Mouse (Mus musculus): ENCODE measurements around the gene Crispld2. TPM values are rescaled to one million over a fixed set of nuclear protein-coding genes. Genes with fewer than 3 reads are reported as not detected.

The Crispld2 gene
- total RNA-seq, 2 experiments from 2014 or later, result 21.7 to 25.7 TPM

GRCm38 (mm10) chr8:120052318-120052717 lies 60.1 kb downstream of the Crispld2 start:
- no peak for DNase-seq (ENCODE audit: low spot score)
- intact Hi-C loops (cut with DNase I), result no loop called here

DNA sequence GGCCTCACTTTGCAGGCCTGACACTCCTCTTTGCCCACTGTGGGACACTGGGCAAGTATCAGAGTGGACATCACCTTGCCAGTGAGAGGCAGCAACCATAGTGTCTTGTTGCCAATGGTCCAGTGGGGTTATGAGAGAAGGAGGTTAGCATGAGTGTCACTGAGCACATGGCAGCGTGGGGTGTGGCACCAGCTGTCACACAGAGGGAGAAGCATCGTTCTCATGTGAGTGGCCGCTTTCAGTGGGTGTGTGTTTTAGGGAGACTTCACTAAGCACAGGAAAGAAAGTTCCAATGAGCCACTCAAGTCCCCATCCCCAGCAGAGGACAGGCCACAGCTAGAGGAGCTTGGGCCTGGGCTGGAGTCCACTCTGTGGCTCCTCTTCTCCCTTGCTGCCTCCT lies 62.6 kb downstream of the Crispld2 start:
- no peak for DNase-seq (ENCODE audit: low spot score)
- intact Hi-C loops (cut with DNase I), result no loop called here

DNA sequence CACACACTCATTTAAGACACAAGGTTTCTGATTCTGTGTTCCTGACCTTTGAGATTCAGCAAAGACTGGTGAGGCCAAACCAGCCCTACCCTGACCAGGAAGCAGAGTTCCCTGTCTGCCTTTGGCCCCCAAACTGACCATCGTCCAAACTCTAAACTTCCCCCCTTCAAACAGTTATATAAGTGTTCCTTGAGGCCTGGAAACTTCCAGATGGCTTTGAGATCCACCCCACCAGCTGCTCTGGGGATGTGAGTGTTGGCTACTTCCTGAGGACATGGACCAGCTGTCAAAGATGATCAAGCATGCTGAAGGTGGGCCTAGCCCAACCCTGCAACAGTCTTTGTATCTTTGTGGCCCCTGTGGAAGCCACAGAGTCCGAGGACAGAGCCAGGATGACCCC lies 64.8 kb downstream of the Crispld2 start:
- peak; percentile 60 for DNase-seq (ENCODE audit: low spot score)
- intact Hi-C loops (cut with DNase I), result no loop called here

GRCm38 (mm10) chr8:120062742-120063141 lies 70.5 kb downstream of the Crispld2 start:
- no peak for DNase-seq (ENCODE audit: low spot score)
- intact Hi-C loops (cut with DNase I), result no loop called here

DNA sequence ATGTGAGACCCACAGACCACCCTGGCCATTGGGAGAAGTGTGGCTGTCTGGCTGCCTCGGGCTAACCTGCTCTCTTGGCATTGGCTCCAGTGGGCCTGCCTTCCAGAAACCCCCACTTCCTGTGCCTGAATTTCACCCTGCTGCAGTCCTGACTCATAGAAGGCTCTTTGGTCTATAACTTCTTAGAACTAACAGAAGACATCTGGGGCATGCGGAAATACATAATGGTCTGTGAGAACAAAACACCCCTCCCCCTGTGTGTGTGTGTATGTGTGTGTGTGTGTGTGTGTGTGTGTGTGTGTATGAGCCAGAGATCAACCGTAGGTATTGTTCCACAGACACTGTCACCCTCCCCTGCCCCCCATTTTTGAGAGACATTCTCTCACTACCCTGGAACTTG lies 71.1 kb downstream of the Crispld2 start:
- DNase-seq (ENCODE audit: low spot score), result no peak
- intact Hi-C loops (cut with DNase I), result no loop called here

- intact Hi-C loops (cut with DNase I), result no loop called here
- DNase-seq (ENCODE audit: low spot score), result no peak
Observed at GRCm38 (mm10) chr8:120065611-120066010, 73.4 kb downstream of the Crispld2 start.

DNA sequence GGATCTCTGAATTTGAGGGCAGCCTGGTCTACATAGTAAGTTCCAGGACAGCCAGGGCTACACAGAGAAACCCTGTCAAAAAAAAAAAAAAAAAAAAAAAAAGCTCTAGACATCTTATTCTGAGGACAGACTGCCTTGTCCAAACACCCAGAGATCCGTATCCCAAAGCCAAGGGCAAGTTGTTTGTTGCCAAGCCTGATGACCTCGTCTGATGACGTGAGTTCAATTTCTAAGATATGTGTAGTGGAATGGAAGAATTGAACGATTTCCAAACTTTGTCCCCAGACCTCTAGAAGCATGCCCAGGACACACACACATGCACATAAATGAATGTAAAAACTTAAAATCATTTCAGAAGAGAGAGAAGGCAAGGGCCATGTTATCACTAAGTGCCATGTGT lies 74.0 kb downstream of the Crispld2 start:
- intact Hi-C loops (cut with DNase I), result no loop called here
- DNase-seq (ENCODE audit: low spot score), result no peak

DNA sequence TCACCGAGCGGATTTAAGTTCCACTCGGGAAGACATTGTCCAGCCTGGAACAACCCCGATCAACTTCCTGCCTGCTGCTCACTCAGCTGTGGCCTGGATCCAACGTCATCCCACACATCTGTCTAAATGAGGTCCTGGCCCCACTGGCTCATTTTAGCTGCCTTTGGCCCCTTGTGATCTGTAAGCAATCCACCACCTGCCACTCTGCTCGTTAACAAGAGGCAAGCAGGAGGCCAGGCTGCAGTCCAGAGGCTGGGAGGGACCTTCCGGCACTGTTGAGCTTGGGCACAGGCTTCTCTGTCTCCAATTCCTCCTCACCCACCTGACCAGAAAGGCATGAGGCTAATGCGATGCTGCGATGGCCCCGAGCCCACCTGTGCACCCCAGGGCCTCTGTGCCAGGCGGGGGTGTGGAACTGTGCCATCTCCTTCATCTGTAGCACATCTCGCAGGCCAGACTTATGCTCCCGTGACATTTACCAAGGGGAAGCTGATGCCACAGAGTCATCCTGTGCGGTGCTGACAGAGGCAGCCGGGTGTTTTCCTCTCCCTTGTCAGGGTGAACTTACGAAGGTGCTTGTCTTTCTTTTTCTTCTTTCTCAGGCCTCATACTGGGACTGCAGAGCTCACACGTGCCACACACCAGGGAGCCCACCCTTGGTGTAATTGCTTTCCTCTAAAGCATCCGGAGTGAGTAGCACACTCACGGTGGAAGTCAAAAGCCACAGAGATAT lies 75.9 kb downstream of the Crispld2 start:
- peak; percentile 78 for DNase-seq (ENCODE audit: low spot score)
- intact Hi-C loops (cut with DNase I), result no loop called here

DNA sequence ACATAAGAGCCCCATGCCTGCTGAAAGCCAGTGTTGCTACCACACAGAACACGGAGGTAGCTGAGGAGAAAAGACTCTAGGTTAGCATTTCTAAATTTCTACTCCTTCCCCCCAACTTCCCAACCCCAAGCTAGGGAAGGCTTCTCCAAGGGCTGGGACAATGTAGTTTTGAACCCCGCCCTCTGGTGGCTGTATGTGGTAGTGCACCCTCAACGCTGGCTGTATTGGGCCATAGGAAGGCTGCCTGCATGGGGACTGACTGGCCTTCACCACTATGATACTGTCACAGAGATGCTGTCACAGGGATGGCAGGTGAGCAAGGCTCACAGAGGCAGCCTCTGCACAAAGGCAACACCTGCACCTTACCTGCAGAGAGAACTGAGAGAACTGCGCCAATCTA lies 79.4 kb downstream of the Crispld2 start:
- DNase-seq (ENCODE audit: low spot score), result peak; percentile 69
- intact Hi-C loops (cut with DNase I), result loop anchor here (1.0 to 2.0 kb wide), 2 partner anchors 81 to 127 kb away; no protein-coding TSS in a partner anchor

DNA sequence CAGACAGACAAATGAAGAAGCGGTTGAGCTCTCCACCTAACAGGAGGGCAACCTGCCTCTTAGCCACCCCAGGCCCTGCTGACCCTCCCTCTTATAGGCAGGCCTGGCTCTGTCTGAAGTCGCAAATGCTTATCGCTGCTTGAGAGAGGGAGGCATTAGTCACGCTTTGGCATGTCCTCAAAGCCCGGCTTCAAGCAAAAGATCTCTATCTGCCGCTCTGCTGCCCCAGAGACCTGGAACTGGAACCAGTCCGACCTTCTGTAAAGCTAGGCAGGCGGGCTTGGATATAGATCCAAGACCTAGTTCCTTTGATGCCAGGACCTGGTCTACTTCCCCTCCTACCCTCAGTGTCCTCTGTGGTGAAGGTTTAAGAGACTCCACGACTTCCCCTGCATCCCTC lies 80.0 kb downstream of the Crispld2 start:
- DNase-seq (ENCODE audit: low spot score), result no peak
- intact Hi-C loops (cut with DNase I), result loop anchor here (2.0 kb wide), 1 partner anchor 81 kb away; no protein-coding TSS in a partner anchor

GRCm38 (mm10) chr8:120072827-120073226 lies 80.6 kb downstream of the Crispld2 start:
- DNase-seq (ENCODE audit: low spot score), result peak; percentile 37
- intact Hi-C loops (cut with DNase I), result loop anchor here (2.0 kb wide), 1 partner anchor 82 kb away; no protein-coding TSS in a partner anchor

GRCm38 (mm10) chr8:120074516-120074915 lies 82.3 kb downstream of the Crispld2 start:
- no peak for DNase-seq (ENCODE audit: low spot score)
- intact Hi-C loops (cut with DNase I), result no loop called here

GRCm38 (mm10) chr8:120075347-120075746 lies 83.1 kb downstream of the Crispld2 start:
- intact Hi-C loops (cut with DNase I), result loop anchor here (5.0 kb wide), 1 partner anchor 293 kb away; no protein-coding TSS in a partner anchor
- no peak for DNase-seq (ENCODE audit: low spot score)

GRCm38 (mm10) chr8:120078080-120078479 lies 85.8 kb downstream of the Crispld2 start:
- peak; percentile 41 for DNase-seq (ENCODE audit: low spot score)
- intact Hi-C loops (cut with DNase I), result loop anchor here (2.0 to 5.0 kb wide), 2 partner anchors 133 to 296 kb away; no protein-coding TSS in a partner anchor

GRCm38 (mm10) chr8:120079361-120079760 lies 87.1 kb downstream of the Crispld2 start:
- DNase-seq (ENCODE audit: low spot score), result no peak
- intact Hi-C loops (cut with DNase I), result loop anchor here (2.0 to 5.0 kb wide), 2 partner anchors 135 to 297 kb away; no protein-coding TSS in a partner anchor

- no peak for DNase-seq (ENCODE audit: low spot score)
- intact Hi-C loops (cut with DNase I), result no loop called here
Observed at GRCm38 (mm10) chr8:120083261-120083660, 91.0 kb downstream of the Crispld2 start.

DNA sequence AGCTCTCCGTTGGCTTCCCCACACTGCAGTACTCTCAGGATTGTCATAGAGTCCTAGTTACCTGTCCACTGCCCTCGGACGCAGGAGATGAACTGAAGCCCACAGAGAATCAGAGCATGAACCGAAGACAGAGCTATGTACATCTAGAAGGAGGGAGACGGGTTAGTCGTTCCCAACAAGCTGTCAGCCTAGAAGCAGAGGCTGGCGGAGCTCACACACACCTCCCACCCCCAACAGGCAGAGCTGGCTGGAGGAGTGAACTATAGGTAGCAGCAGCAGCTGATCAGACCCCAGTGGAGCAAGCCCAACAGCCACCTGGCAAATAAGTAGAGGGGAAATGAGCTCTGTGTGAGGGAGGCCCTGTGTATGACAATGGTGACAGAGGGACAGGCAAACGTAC lies 92.5 kb downstream of the Crispld2 start:
- no peak for DNase-seq (ENCODE audit: low spot score)
- intact Hi-C loops (cut with DNase I), result no loop called here

- no peak for DNase-seq (ENCODE audit: low spot score)
- intact Hi-C loops (cut with DNase I), result no loop called here
Observed at GRCm38 (mm10) chr8:120089511-120089910, 97.3 kb downstream of the Crispld2 start.

- intact Hi-C loops (cut with DNase I), result no loop called here
- no peak for DNase-seq (ENCODE audit: low spot score)
Observed at GRCm38 (mm10) chr8:120091032-120091431, 98.8 kb downstream of the Crispld2 start.

DNA sequence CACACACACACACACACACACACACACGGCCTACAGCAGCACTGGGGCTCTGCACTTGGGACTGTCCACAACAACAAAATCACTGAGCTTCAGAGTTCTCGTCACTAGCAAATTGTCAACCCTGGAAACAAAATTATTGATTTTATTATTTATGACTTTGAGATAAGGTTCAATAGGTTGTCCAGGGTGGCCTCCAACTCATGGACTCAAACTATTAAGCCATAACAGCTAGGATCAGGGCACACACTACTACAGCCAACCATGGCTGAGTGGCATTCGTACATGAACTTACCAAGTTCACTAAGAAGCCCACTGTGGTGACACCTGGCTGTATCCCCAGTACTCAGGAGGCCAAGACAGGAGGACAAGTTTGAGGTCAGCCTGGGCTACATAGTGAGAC lies 100.9 kb downstream of the Crispld2 start:
- no peak for DNase-seq (ENCODE audit: low spot score)
- intact Hi-C loops (cut with DNase I), result no loop called here

- intact Hi-C loops (cut with DNase I), result no loop called here
- DNase-seq (ENCODE audit: low spot score), result no peak
Observed at GRCm38 (mm10) chr8:120094801-120095200, 102.6 kb downstream of the Crispld2 start.

DNA sequence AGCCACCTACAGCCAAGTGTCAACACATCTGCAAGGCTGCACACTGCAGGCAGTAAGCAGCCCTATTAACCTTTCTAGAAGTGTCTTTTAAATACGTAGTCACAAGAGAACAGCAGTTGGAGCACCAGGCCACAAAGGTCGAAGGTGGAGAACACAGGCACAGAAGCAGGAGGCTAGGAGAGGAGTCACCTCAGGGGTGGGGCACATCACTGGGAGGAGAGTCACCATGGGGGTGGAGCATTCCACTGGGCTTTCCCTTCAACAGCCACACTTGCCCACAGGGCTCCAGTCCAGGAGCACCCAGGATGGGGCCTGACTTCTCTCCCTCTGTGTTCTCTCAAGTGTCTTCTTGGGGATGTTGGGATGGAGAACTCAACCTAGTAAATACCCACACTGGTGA lies 104.2 kb downstream of the Crispld2 start:
- intact Hi-C loops (cut with DNase I), result no loop called here
- no peak for DNase-seq (ENCODE audit: low spot score)

All from heart, postnatal 25 days (tissue).